Mouse (Mus musculus) layer of hippocampus, adult 9-10 months (tissue): ENCODE results near the gene Olfr279.
A peak's percentile ranks its signal among the peaks of the same experiment; 100 is the strongest.

Source experiments
- DNase-seq: peaks from one replicate; pipeline ENCODE4 v3.0.0; 2022; ENCODE audit warnings: low spot score

The Olfr279 gene

GRCm38 (mm10) chr15:98492102-98492501 lies at the start of gene Olfr279:
Olfr279 (plus strand) TSS chr15:98492402.
- DNase-seq = no peak

DNA sequence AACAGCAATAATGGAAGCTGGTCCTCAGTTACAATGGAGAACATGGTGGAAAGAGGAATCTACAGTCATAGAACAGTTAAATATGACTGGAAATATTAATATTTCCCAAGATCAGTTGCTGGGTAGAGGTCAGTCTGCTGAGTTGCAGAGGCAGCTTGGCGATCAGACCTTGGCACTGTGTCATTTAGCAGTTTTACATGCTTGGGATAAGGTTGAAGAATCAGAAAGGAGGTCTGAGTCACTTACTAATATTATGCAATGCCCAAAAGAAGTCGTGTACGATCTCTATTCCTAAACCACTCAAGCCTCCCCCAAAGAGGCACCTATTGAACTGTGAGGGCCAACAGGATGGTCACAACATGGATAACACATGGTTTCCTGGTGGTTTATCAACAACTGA lies 47.6 kb upstream of the Olfr279 start:
- no peak for DNase-seq

DNA sequence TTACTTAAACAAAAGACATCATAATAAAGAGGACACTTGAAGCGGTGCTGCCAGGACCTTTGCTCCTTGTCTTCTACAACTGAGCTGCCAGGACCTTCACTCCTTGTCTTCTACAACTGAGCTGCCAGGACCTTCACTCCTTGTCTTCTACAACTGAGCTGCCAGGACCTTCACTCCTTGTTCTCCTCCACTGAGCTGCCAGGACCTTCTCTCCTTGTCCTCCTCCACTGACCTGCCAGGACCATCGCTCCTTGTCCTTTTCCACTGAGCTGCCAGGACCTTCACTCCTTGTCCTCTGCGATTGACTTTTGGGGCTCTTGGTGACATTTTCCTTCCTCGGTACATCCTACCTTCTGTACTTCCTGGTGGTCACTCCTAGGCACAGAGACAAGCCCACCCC lies 43.7 kb upstream of the Olfr279 start:
- DNase-seq = no peak

GRCm38 (mm10) chr15:98452288-98452687 lies 39.9 kb upstream of the Olfr279 start, which contains the start of gene Olfr281:
Olfr281 (plus strand) TSS chr15:98452588.
- DNase-seq = no peak

DNA sequence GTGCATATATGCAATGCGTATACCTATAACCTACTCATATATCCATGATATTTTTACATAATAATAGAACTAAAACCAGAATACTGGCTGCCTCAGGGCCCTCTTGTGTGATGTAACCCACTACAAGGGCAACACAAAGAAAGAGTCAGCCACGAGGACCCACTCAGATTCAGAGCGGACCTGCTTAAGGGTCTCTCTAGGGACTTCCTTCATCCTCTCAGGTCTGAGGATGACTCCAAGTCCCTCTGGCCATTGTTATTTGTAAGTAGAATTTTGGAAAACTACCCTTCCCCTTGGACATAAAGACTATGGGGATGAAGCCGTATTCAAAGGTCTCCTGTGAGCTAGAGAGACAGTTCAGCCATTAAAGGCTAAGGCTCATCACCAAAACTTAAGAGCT lies 22.6 kb upstream of the Olfr279 start, which contains the start of gene OR5BS1P:
Gene OR5BS1P (plus strand): TSS at position 301 of the 400 bp plus-strand sequence.
- DNase-seq = no peak

DNA sequence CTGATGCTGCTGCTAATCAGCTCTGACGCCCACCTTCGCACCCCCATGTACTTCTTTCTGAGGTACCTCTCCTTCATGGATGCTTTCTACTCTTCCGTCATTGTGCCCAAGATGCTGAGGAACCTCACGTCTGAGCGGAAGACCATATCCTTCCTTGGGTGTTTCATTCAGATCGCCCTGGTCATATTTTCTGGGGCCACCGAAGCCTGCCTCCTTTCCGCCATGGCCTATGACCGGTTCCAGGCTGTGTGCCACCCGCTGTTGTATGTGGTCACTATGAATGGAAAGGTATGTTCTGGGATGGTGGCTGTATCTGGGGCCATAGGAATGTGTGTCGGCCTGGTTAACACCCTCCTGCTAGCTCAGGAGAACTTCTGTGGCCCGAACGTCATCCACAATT lies 20.7 kb upstream of the Olfr279 start:
- no peak for DNase-seq

- no peak for DNase-seq
These were observed 17.2 kb upstream of the Olfr279 start for GRCm38 (mm10) chr15:98474958-98475357.

- no peak for DNase-seq
These were observed 16.8 kb upstream of the Olfr279 start for GRCm38 (mm10) chr15:98475382-98475781.

DNA sequence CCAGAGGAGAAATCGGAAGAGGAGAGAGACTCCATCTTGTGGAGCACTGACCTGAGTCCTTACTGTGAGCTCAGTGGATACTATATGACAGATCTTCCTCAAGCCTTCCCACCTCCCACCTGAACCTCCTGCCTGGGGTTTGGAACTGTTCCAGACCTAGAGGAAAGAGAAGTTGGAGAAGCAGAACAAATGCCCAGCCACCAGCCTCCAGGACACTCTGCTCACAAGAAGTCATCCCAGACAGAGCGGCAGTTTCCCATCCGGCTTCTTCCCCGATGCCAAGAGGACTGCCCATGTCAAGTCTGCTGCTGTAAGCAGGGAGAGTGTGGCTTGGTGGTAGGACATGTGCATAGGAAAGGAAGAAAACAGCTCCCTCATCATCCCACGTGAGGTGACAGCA lies 15.9 kb upstream of the Olfr279 start:
- DNase-seq = no peak

DNA sequence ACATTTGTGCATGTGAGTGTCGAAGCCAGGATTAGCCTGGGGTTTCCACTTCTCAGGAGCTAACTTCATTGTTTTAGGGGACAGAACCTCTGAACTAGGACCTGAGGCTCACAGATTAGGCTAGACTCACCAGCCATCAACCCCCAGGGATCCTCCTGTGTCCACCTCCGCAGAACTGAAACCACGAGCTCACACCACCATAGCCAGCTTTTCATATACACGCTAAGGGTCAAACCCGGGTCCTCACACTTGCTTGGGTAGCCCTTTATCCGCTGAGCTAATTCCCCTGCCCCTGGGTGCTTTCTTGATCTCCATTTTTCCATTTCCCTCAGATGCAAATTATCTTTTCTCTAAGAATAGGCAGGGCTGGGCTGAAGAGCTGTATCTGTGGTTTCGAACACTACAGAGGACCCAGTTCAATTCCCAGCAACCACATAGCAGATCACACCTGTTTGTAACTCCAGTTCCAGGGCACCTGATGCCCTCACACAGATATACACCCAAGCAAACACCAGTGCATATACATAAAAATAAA lies 12.6 kb upstream of the Olfr279 start:
- DNase-seq = no peak

DNA sequence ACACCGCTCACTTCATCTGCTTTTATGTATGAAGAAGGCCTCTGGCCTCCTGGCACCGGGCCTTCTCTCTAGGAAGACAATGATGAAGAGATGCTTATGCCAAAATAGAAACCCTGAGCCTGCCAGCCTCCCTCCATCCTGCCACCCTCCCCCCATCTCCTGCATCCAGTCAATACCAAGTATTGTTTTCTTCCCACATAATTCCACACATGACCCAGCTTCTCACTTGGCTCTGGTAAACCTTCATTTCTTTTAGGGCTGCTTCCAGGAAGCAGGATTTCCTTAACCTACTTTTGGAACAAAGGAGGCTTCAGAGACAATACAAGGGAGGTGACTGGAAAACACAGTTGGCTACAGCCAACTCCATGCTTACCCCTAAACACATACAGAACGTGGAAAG lies 9.5 kb upstream of the Olfr279 start, which contains the start of gene Lalba:
Gene Lalba (minus strand): TSS at position 21 of the 400 bp plus-strand sequence.
- DNase-seq = no peak

DNA sequence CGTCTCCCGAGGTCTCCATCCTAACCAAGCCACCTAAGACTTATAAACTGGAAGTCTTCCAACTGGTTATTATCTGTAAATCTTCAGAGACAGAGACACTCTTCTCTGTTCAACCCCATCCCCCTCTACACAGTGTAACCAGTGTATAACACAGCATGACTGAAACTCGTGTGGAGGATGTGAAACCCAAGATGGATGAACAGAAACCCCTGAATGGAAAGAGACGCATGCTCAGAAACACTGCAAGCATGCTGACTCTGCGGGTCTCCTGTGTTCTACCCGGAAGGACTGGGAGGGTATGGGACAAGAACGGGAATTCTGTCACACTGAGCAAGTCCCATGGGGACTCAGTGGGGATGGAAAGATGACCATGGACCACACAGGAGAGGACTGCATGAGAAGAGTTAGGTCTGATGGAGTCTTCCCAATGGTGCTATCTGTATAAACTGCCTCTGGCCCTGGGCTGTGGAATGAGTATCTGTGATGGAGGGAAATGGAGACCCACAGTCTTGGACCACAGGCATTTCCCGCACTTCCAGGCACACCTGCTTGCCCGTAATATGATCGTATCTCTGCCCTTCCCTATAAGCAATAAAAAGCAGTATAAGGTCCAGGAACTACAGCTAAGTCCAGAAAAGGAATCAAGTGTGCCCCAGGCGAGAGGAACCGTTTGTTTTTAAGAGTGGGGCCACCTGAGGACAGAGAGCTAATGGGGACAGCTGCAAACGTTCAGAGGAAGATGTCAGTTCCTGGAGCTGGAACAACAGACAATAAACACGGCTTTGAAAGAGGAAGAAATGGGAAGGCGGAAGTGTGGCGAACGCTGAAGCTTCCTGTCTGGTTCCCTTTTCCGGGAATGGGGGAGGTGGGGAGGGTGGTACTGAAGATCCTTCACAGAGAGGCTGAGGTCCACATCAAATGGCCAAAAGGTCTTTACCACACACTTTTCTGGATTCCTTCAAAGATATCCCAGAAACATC lies 8.0 kb upstream of the Olfr279 start:
- peak; percentile 9 for DNase-seq

DNA sequence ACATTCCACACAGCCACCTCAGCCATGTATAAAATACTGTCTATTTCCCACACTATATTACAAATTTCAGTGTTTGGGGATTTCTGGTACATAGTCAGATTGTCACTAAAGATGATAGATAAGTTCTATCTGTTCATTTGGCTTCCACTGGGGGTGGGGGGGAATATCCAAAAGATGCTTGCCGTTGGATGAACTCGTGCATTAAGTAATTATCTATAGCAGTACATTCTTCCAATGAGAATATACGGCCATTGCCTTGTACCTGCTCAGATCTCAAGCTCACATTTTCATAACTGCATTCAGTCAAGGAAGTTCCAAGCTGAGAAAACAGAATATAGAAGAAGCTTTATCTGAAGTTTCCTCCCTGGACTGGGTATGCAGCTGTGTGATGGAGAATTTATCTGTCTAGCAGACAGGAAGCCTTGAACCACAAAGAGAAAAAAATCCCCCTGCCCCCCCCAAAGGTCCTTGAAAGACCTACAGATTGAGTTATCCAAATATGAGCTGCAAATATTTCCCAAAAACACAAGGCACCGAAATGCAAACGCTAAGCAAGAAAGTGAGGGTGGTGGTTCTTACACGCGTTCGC lies 5.7 kb upstream of the Olfr279 start:
- DNase-seq = no peak

- no peak for DNase-seq
These were observed 870 bp upstream of the Olfr279 start for GRCm38 (mm10) chr15:98491332-98491731.

DNA sequence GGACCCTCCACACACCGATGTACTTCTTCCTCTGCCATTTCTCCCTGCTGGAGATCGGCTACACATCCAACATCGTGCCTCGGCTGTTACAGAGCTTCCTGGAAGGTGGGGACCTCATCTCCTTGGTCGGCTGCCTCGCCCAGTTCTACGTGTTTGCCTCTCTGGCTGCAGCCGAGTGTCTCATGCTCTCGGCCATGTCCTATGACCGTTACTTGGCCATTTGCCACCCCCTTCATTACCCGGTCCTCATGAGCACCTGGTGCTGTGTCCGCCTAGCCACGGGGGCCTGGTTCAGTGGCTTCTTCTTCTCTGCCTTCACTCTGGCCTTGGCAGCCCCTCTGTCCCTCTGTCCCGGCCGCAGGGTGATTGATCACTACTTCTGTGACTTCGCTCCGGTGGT lies 5.4 kb downstream of the Olfr279 start:
- DNase-seq = no peak

GRCm38 (mm10) chr15:98503317-98503716 lies 11.1 kb downstream of the Olfr279 start:
- no peak for DNase-seq

DNA sequence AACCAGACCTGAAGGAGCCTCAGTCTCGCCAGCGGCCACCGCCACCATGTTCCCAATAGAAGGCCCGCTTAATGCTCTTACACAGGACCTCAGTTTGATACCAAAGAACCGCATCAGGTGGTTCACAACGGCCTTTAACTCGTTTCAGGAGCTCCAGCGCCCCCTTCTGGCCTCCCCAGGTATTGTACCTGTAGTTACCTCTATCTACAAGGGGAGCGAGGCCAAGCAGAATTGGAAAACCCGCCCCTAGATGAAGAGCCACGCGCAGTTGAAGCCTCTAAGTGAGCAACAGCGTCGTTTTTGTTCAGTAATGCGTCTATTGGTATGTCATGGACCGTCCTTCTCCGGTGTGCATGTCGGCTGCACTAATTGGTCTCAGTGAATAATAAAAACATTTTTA lies 12.3 kb downstream of the Olfr279 start:
- no peak for DNase-seq

GRCm38 (mm10) chr15:98506253-98506957 lies 14.2 kb downstream of the Olfr279 start:
- no peak for DNase-seq

DNA sequence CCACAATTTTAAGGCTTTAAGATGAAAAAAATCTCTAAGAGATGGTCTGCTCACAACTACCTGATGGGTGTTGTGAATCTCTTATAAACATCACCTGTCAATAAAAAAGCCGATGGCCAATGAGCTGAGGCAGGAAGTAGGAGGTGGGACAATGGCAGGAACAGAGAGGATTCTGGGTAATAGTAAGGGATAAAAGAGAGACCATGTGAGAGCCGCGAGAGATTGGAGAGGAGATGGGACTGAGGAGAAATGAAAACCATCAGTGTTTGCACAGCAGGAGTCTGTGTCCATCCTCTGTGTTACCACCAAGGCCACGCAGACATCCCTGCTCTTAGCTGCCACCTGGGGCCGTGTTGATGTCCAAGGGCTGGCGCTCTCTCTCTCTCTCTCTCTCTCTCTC lies 15.1 kb downstream of the Olfr279 start:
- no peak for DNase-seq

- no peak for DNase-seq
These were observed 17.2 kb downstream of the Olfr279 start for GRCm38 (mm10) chr15:98509387-98509786.

DNA sequence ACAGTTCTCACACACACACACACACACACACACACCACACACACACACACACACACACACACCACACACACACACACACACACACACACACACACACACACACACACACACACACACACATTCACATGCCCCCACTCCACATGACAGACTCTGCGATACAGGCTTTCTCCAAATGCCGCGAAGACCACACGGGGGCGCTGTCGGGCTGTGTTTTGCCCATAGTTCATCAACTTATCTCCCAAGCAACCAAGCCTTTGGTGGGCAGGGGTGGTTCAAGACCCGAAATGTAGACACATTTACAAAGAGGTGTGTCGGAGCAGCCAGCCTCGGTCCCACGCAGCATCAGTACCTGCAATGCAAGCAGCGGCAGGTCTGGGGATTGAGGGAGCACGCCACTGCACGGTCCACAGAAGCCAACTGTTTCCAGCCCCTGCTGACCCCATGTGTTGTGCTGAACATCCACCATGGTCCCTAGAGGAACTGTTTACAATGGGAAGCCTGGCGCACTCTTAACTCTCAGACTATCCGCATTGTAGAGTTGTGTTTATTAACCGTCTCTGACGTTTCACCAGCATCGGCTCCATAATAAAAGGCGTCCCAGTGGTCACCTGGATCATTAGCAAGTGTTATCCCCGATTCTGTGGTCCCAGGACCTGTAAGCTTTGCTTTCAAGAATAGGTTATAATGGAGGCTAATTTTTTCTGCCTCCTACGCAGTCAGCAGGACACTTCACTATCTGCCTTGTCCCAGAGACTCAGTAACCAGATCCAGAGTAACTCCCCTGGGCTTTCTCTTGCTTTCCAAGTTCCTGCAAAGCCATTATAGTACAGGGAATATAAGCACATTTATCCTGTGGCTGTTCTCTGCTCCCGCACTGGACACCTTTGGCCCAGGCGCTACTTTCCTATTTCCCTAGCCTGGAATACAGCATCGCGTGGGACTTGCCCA lies 18.5 kb downstream of the Olfr279 start:
- DNase-seq = no peak
